Mouse (Mus musculus) cortical plate, adult 2 months (tissue): ENCODE data around the gene Adk.

Experiments used
- CTCF ChIP-seq: fragments of 200-500 bp; IDR thresholded peaks from 2 replicates; pipeline ENCODE4 v1.5.1; 2011; ENCODE audit warnings: mild to moderate bottlenecking, control low read depth, low read length; ENCODE audit not compliant: insufficient read depth; ENCODE audit errors: extremely low read depth
- POLR2A ChIP-seq: fragments of 200-500 bp; IDR thresholded peaks from 2 replicates; pipeline ENCODE4 v1.6.1; 2011; ENCODE audit warnings: mild to moderate bottlenecking, low read length, control low read depth; ENCODE audit not compliant: insufficient read depth; ENCODE audit errors: extremely low read depth

GRCm38 (mm10) chr14:21485961-21486520, 433.7 kb downstream of the Adk start:
- no peak for TF ChIP-seq POLR2A
- no peak for TF ChIP-seq CTCF
